Mouse (Mus musculus): Measurements from ENCODE around the gene Cd63.

DNA sequence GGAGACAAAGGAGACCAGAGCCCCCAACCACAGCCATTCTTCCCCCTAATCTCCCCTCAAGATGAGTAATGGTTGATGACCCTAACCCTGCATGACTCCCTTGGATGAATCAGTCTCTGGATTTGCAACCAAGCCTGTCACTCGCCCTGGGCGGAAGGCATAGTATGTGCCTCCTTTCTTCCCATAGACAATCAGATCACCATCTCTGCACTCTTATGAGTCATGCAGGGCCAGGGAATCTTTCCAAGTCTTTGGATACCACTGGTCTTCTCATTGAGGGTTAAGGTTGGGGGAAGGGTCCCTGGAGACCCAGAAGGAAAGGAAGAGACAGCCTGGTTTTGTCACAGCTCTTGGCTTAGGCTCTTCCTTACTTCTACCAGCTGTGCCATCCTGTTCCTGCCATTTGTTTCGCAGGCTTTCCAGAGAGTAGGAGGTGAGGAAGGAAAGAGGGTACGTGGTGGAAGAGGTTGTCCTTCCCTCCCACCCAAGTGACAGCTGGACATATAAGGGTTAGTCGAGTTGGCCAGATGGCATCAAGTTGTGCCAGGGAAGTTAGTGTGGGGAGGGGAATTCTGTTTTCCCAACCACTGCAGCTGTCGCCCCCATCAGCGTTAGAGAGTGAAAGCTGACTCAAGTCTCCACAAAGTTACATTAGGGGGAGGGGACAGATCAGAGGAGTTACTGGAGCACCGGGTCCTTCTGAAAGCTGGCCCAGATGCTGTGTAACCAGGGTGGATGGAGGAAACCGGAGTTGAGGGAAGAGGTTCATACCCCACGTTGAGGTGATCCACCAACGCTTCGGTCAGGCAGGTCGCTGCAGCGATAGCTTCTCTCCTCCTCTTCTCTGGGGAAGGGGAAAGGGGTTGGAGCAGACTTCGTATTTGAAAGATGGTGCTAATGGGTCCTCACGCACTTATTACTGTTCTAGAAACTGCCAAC is 21.4 kb downstream of the Cd63 start:
- TF ChIP-seq CTCF (IDR thresholded peaks at IDR 0.05; ENCODE audit: control insufficient read depth, insufficient read depth, insufficient read length) (no peak), MAX (IDR thresholded peaks at IDR 0.05) (peak; percentile 11), MYOG (IDR thresholded peaks at IDR 0.05; ENCODE audit: control insufficient read depth, extremely low read depth, insufficient read length) (no peak)
